Mouse (Mus musculus) embryonic facial prominence, embryonic 14.5 days (tissue): ENCODE data around the gene Mmd2. TPM values are rescaled to one million over a fixed set of nuclear protein-coding genes. Genes with fewer than 3 reads are reported as not detected.
A peak's percentile ranks its signal among the peaks of the same experiment; 100 is the strongest.

Experiments
- ATAC-seq: fragments of 200-750 bp; cut with Nextera tagmentation; 2 replicates; pipeline ENCODE4 v1.8.0; 2017; ENCODE audit warnings: low read depth, moderate number of reproducible peaks, moderate TSS enrichment
- DNase-seq: peaks from one replicate; pipeline ENCODE4 v3.0.0-alpha.2; 2015; ENCODE audit warnings: low spot score
- H3K27ac ChIP-seq: fragments of 300-500 bp; sonication (generic); replicated peaks from 2 replicates; pipeline ENCODE4 v1.5.1; 2014; ENCODE audit warnings: low read depth, mild to moderate bottlenecking, low read length, moderate library complexity
- H3K27me3 ChIP-seq: fragments of 300-500 bp; sonication (generic); replicated peaks from 2 replicates; pipeline ENCODE4 v1.6.1; 2014; ENCODE audit warnings: low read length; ENCODE audit not compliant: control insufficient read depth, insufficient read depth
- H3K36me3 ChIP-seq: fragments of 300-500 bp; sonication (generic); 2 replicates; pipeline ENCODE4 v1.6.1; 2014; ENCODE audit warnings: low read length, mixed read lengths; ENCODE audit not compliant: control insufficient read depth, insufficient read depth
- H3K4me1 ChIP-seq: fragments of 300-500 bp; sonication (generic); 2 replicates; pipeline ENCODE4 v1.6.1; 2014; ENCODE audit warnings: antibody characterized with exemption, low read length; ENCODE audit not compliant: control insufficient read depth, insufficient read depth
- H3K4me2 ChIP-seq: fragments of 300-500 bp; sonication (generic); 2 replicates; pipeline ENCODE4 v1.6.1; 2014; ENCODE audit warnings: low read depth, mild to moderate bottlenecking, low read length, moderate library complexity, mixed read lengths
- H3K4me3 ChIP-seq: fragments of 300-500 bp; sonication (generic); 2 replicates; pipeline ENCODE4 v1.5.1; 2014; ENCODE audit warnings: low read depth, mild to moderate bottlenecking, low read length
- H3K9ac ChIP-seq: fragments of 300-500 bp; sonication (generic); 2 replicates; pipeline ENCODE4 v1.6.1; 2014; ENCODE audit warnings: low read depth, mild to moderate bottlenecking, low read length, moderate library complexity, mixed read lengths
- H3K9me3 ChIP-seq: fragments of 300-500 bp; sonication (generic); 2 replicates; pipeline ENCODE4 v1.6.1; 2016; ENCODE audit warnings: low read length; ENCODE audit not compliant: control insufficient read depth
- WGBS: fragments of 180-500 bp; shearing (Covaris S2); extraction: QIAGEN DNeasy Blood & Tissue Kit; methylation state at CpG from one replicate; pipeline ENCODE4 v1.1.7; 2014; 5-methylcytosine and 5-hydroxymethylcytosine counted together
- polyA plus RNA-seq: library from polyadenylated mRNA; unstranded; fragments of >200 nt; fragmentation: Nextera tagmentation; extraction: Ambion mirVana; gene quantifications from 2 replicates; pipeline ENCODE4 v1.2.1, GENCODE M21; 2014

The Mmd2 gene
- polyA plus RNA-seq, 1 experiment from 2014 or later: 6.5 TPM

- no peak overlapping the region for H3K4me2 ChIP-seq
- 71% methylated on average over 1 of the region's 1 CpGs for WGBS
- H3K9me3 ChIP-seq: 0 out of 2 replicates have a peak, but pooled peaks cover 13% of the 10 kb centered on the region
- H3K27me3 ChIP-seq: no peaks in the 10 kb centered on the region
- H3K9ac ChIP-seq: no peak overlapping the region
- DNase-seq (no peak), ATAC-seq (no peak)
- no peak overlapping the region for H3K27ac ChIP-seq
- no peaks in the 10 kb centered on the region for H3K36me3 ChIP-seq
- no peaks in the 10 kb centered on the region for H3K4me1 ChIP-seq
- H3K4me3 ChIP-seq: no peak overlapping the region
Measured at GRCm38 (mm10) chr5:142564606-142565005, 44.0 kb downstream of the Mmd2 start.

- WGBS: 58% methylated on average over 7 of the region's 7 CpGs
- no peak overlapping the region for H3K4me3 ChIP-seq
- no peak for ATAC-seq
- no peak for DNase-seq
- no peaks in the 10 kb centered on the region for H3K27me3 ChIP-seq
- H3K4me1 ChIP-seq: no peaks in the 10 kb centered on the region
- no peaks in the 10 kb centered on the region for H3K36me3 ChIP-seq
- no peak overlapping the region for H3K27ac ChIP-seq
- H3K9me3 ChIP-seq: no peaks in the 10 kb centered on the region
- no peak overlapping the region for H3K4me2 ChIP-seq
- no peak overlapping the region for H3K9ac ChIP-seq
Measured at GRCm38 (mm10) chr5:142560261-142560660, 48.3 kb downstream of the Mmd2 start.

- Histone ChIP-seq H3K27me3 (no peaks in the 10 kb centered on the region), H3K4me2 (no peak overlapping the region), H3K36me3 (no peaks in the 10 kb centered on the region), H3K4me3 (no peak overlapping the region), H3K4me1 (no peaks in the 10 kb centered on the region), H3K9me3 (no peaks in the 10 kb centered on the region), H3K9ac (no peak overlapping the region), H3K27ac (no peak overlapping the region)
- DNase-seq: peak; percentile 57
- WGBS: 16% methylated on average over 19 of the region's 21 CpGs
- ATAC-seq: peak; percentile 84; the same call in 1 of the 2 replicates
Measured at GRCm38 (mm10) chr5:142557397-142558067, 51.1 kb downstream of the Mmd2 start.

GRCm38 (mm10) chr5:142556721-142557120 is 51.9 kb downstream of the Mmd2 start:
- Histone ChIP-seq H3K9me3 (no peaks in the 10 kb centered on the region), H3K27me3 (no peaks in the 10 kb centered on the region), H3K4me3 (no peak overlapping the region), H3K9ac (no peak overlapping the region), H3K4me1 (no peaks in the 10 kb centered on the region), H3K4me2 (no peak overlapping the region), H3K27ac (no peak overlapping the region), H3K36me3 (no peaks in the 10 kb centered on the region)
- ATAC-seq (no peak), DNase-seq (no peak)
- 90% methylated on average over 4 of the region's 4 CpGs for WGBS

GRCm38 (mm10) chr5:142555866-142556265 is 52.7 kb downstream of the Mmd2 start:
- 77% methylated on average over 5 of the region's 5 CpGs for WGBS
- no peak overlapping the region for H3K9ac ChIP-seq

GRCm38 (mm10) chr5:142550706-142551652 is 57.6 kb downstream of the Mmd2 start, which contains the start of gene Radil:
Radil (minus strand) TSS chr5:142551098.
- DNase-seq (peak; percentile 97), ATAC-seq (peak; percentile 91)
- Histone ChIP-seq H3K4me2 (peak within 1 kb of the TSS; percentile 99), H3K27me3 (no peaks in the 10 kb centered on the region; the same call in 1 of the 2 replicates), H3K27ac (peak within 1 kb of the TSS; percentile 55), H3K4me1 (peaks cover 12% of the 10 kb centered on the region; the same call in 1 of the 2 replicates), H3K9ac (peak within 1 kb of the TSS; percentile 71), H3K9me3 (no peaks in the 10 kb centered on the region), H3K36me3 (no peaks in the 10 kb centered on the region), H3K4me3 (peak within 1 kb of the TSS; percentile 71)
- 5% methylated on average over 40 of the region's 80 CpGs for WGBS

More at GRCm38 (mm10) chr5:142555866-142556265, 52.7 kb downstream of the Mmd2 start:
- Histone ChIP-seq H3K4me2 (no peak overlapping the region), H3K4me3 (no peak overlapping the region), H3K9me3 (no peaks in the 10 kb centered on the region), H3K4me1 (no peaks in the 10 kb centered on the region), H3K27me3 (no peaks in the 10 kb centered on the region), H3K36me3 (no peaks in the 10 kb centered on the region), H3K27ac (no peak overlapping the region)
- DNase-seq (no peak), ATAC-seq (no peak)

- Histone ChIP-seq H3K27ac (peak overlapping the region; percentile 55), H3K9me3 (no peaks in the 10 kb centered on the region), H3K27me3 (no peaks in the 10 kb centered on the region; the same call in 1 of the 2 replicates), H3K4me3 (peak overlapping the region; percentile 71), H3K36me3 (no peaks in the 10 kb centered on the region), H3K4me1 (peaks cover 12% of the 10 kb centered on the region; the same call in 1 of the 2 replicates), H3K4me2 (peak overlapping the region; percentile 99), H3K9ac (peak overlapping the region; percentile 71)
- DNase-seq (peak; percentile 81), ATAC-seq (peak; percentile 38)
- 3% methylated on average over 16 of the region's 31 CpGs for WGBS
Measured at GRCm38 (mm10) chr5:142549961-142550705, 58.5 kb downstream of the Mmd2 start.

GRCm38 (mm10) chr5:142549441-142549840 is 59.2 kb downstream of the Mmd2 start:
- ATAC-seq (no peak), DNase-seq (no peak)
- H3K4me2 ChIP-seq: peak overlapping the region; percentile 99
- H3K9me3 ChIP-seq: no peaks in the 10 kb centered on the region
- H3K27me3 ChIP-seq: no peaks in the 10 kb centered on the region; the same call in 1 of the 2 replicates
- H3K36me3 ChIP-seq: no peaks in the 10 kb centered on the region
- H3K4me3 ChIP-seq: no peak overlapping the region
- peak overlapping the region; percentile 55 for H3K27ac ChIP-seq
- no peak overlapping the region for H3K9ac ChIP-seq
- peaks cover 12% of the 10 kb centered on the region; the same call in 1 of the 2 replicates for H3K4me1 ChIP-seq
- WGBS: 27% methylated on average over 9 of the region's 9 CpGs
